Mouse (Mus musculus): ENCODE data around the gene Atp4a.

- TF ChIP-seq CTCF (IDR thresholded peaks at IDR 0.05; ENCODE audit: insufficient read depth, low read length) (no peak), POLR2A (IDR thresholded peaks at IDR 0.05; ENCODE audit: borderline replicate concordance, extremely low read depth, low read depth, low read length) (no peak)
These were observed 5.7 kb downstream of the Atp4a start for GRCm38 (mm10) chr7:30717716-30718046.
